Mouse (Mus musculus) heart, adult 2 months (tissue): ENCODE results near the gene Pla2g4a.

Experiments
- CTCF ChIP-seq: fragments of 200-600 bp; IDR thresholded peaks from 2 replicates; pipeline ENCODE4 v1.8.1; 2022; ENCODE audit warnings: antibody characterized with exemption, mild to moderate bottlenecking, moderate library complexity
- POLR2A ChIP-seq: fragments of 200-500 bp; IDR thresholded peaks from 2 replicates; pipeline ENCODE4 v1.6.1; 2011; ENCODE audit warnings: mild to moderate bottlenecking, low read depth, low read length, control low read depth; ENCODE audit not compliant: insufficient read depth

- TF ChIP-seq POLR2A = no peak
- TF ChIP-seq CTCF = no peak
Observed at GRCm38 (mm10) chr1:149959069-149959468, 2.0 kb downstream of the Pla2g4a start.
